ENCODE assay signal across 21 mouse cellular contexts in the genomic region with DNA sequence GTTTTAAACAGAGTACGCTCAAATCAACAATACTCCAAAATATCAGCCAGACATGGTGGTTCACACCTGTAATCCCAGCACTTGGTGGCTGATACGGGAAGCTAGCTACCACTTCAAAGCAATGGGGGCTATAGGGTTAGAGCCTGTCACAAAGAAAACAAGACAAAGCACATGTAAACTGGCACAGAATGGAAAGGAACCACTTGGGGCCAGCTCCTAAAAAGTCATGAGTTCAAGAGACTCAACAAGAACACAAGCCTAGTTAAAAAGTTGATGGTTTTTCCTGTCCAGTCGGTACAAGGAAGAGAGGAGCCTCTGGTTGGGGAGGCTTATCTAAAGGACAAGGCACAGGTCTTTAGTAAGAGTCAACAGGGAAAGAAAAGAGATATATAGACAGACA.
DNase-seq lines count a peak whose midpoint lies in the region; ATAC-seq lines count a peak whose summit lies in the region.
"Had no signal": no experiment of that assay in that cellular context is flagged by ENCODE, and none has a peak within 500 bp of the region (broad histone marks: within the 10 kb centered on the region; RNA-seq: fewer than 3 reads in every experiment).

No protein-coding gene starts in this region.

- no peak overlapping the region for H3K4me2 ChIP-seq in heart, embryonic 13.5 days
- H3K4me2 ChIP-seq in midbrain, embryonic 11.5 days, result no peak overlapping the region
- no peak overlapping the region for H3K4me2 ChIP-seq in midbrain, embryonic 13.5 days (replicated peaks)

- H3K9ac ChIP-seq in heart, embryonic 13.5 days, result no peak overlapping the region
- H3K9ac ChIP-seq in midbrain, embryonic 11.5 days (ENCODE audit: low read length), result no peak overlapping the region
- no peak overlapping the region for H3K9ac ChIP-seq in midbrain, embryonic 13.5 days (replicated peaks)

- no peak overlapping the region for H3K4me3 ChIP-seq in heart, embryonic 13.5 days
- H3K4me3 ChIP-seq in midbrain, embryonic 11.5 days (ENCODE audit: low read depth, low read length), result no peak overlapping the region
- H3K4me3 ChIP-seq in midbrain, embryonic 13.5 days (replicated peaks), result no peak overlapping the region

- peaks cover 62% of the 10 kb centered on the region for H3K4me1 ChIP-seq in heart, embryonic 13.5 days
- no peaks in the 10 kb centered on the region for H3K4me1 ChIP-seq in midbrain, embryonic 11.5 days (ENCODE audit: control insufficient read depth, insufficient read depth, low read length)
- H3K4me1 ChIP-seq in midbrain, embryonic 13.5 days (replicated peaks), result 0 out of 2 replicates have a peak, but pooled peaks cover 6% of the 10 kb centered on the region

- H3K27ac ChIP-seq in heart, embryonic 13.5 days (replicated peaks), result 0 out of 2 replicates have a peak overlapping the region, but pooled peaks have one; percentile 4
- no peak overlapping the region for H3K27ac ChIP-seq in midbrain, embryonic 11.5 days (ENCODE audit: low read depth, low read length)
- no peak overlapping the region for H3K27ac ChIP-seq in midbrain, embryonic 13.5 days

- H3K9me3 ChIP-seq in heart, embryonic 13.5 days, result no peaks in the 10 kb centered on the region
- H3K9me3 ChIP-seq in midbrain, embryonic 11.5 days (ENCODE audit: control insufficient read depth, low read length), result no peaks in the 10 kb centered on the region
- H3K9me3 ChIP-seq in midbrain, embryonic 13.5 days, result no peaks in the 10 kb centered on the region

- peak; percentile 57 for DNase-seq in heart, adult 11 months
- DNase-seq in heart, adult 9 months (ENCODE audit: low spot score in 2 of 2), result no peak
- no peak for DNase-seq in heart, postnatal 4 days
- DNase-seq in midbrain, embryonic 11.5 days (ENCODE audit: low spot score, missing footprints), result peak; percentile 53
- DNase-seq: adrenal gland, adult 2 months; adrenal gland, adult 8-10 months; adrenal gland, postnatal 10 days; adrenal gland, postnatal 14 days; adrenal gland, postnatal 25 days; adrenal gland, postnatal 36 days; B cell, adult 2 months; cerebellum, adult 11 months; cerebellum, adult 11-12 months; cerebellum, adult 18-20 months had no signal

- no peaks in the 10 kb centered on the region for H3K27me3 ChIP-seq in heart, embryonic 13.5 days (replicated peaks)
- no peaks in the 10 kb centered on the region for H3K27me3 ChIP-seq in midbrain, embryonic 11.5 days (ENCODE audit: control insufficient read depth, insufficient read depth, low read length)
- H3K27me3 ChIP-seq in midbrain, embryonic 13.5 days, result no peaks in the 10 kb centered on the region
- H3K27me3 ChIP-seq: CH12.LX, Patski had no signal

- no peak for ATAC-seq in heart, embryonic 13.5 days (ENCODE audit: extremely low read depth, insufficient number of reproducible peaks, low FRiP score, low TSS enrichment)
- no peak for ATAC-seq in midbrain, embryonic 11.5 days (ENCODE audit: low FRiP score)
- no peak for ATAC-seq in midbrain, embryonic 13.5 days
- ATAC-seq: activated CD4-positive, CD25-positive, alpha-beta regulatory T cell, adult 4 months; CD4-positive, CD25-positive, alpha-beta regulatory T cell, adult 4 months; Patski had no signal

- WGBS in heart, embryonic 13.5 days, result 74% methylated on average over 3 of the region's 3 CpGs
- 94% methylated on average over 3 of the region's 3 CpGs for WGBS in midbrain, embryonic 11.5 days
- 94% methylated on average over 3 of the region's 3 CpGs for WGBS in midbrain, embryonic 13.5 days

- peaks cover 25% of the 10 kb centered on the region for H3K36me3 ChIP-seq in heart, embryonic 13.5 days
- no peaks in the 10 kb centered on the region for H3K36me3 ChIP-seq in midbrain, embryonic 11.5 days (ENCODE audit: control insufficient read depth, insufficient read depth, low read length)
- H3K36me3 ChIP-seq in midbrain, embryonic 13.5 days, result no peaks in the 10 kb centered on the region
- H3K36me3 ChIP-seq: G1E had no signal

Comparison
In these comparisons a context has a peak if more than half of its experiments do, and no peak if none do; other contexts are left out.
1. DNase-seq: peak in heart, adult 11 months (single experiment) and midbrain, embryonic 11.5 days (single experiment); none in heart, adult 9 months (0 of 2) and heart, postnatal 4 days (single experiment).